Mouse (Mus musculus): ENCODE measurements at regions not wholly inside any gene's neighbourhood (a gene's known extent, or its start where the extent isn't known, plus 50 kb on each side); places are given as distances from the start of the nearest gene placed in this dataset.

GRCm38 (mm10) chr13:97847561-97847960 is 87.1 kb upstream of the Gm10260 start:
- DNase-seq (ENCODE audit: low spot score, missing footprints) (no peak), ATAC-seq (ENCODE audit: low FRiP score) (no peak)
- Histone ChIP-seq H3K27ac (ENCODE audit: low read depth, low read length) (no peak overlapping the region), H3K9me3 (ENCODE audit: control insufficient read depth, low read length) (no peaks in the 10 kb centered on the region), H3K4me2 (no peak overlapping the region), H3K4me3 (ENCODE audit: low read depth, low read length) (no peak overlapping the region), H3K4me1 (ENCODE audit: control insufficient read depth, insufficient read depth, low read length) (no peaks in the 10 kb centered on the region), H3K36me3 (ENCODE audit: control insufficient read depth, insufficient read depth, low read length) (no peaks in the 10 kb centered on the region), H3K9ac (ENCODE audit: low read length) (no peak overlapping the region), H3K27me3 (ENCODE audit: control insufficient read depth, insufficient read depth, low read length) (no peaks in the 10 kb centered on the region)
- WGBS: 92% methylated on average over 6 of the region's 6 CpGs

GRCm38 (mm10) chr13:97845148-97845547 is 84.7 kb upstream of the Gm10260 start:
- ATAC-seq (ENCODE audit: low FRiP score) (no peak), DNase-seq (ENCODE audit: low spot score, missing footprints) (no peak)
- H3K4me3 ChIP-seq (ENCODE audit: low read depth, low read length): no peak overlapping the region
- H3K27me3 ChIP-seq (ENCODE audit: control insufficient read depth, insufficient read depth, low read length): no peaks in the 10 kb centered on the region
- H3K9ac ChIP-seq (ENCODE audit: low read length): no peak overlapping the region
- 85% methylated on average over 5 of the region's 5 CpGs for WGBS
- peaks cover 4% of the 10 kb centered on the region for H3K4me1 ChIP-seq (ENCODE audit: control insufficient read depth, insufficient read depth, low read length)
- H3K27ac ChIP-seq (ENCODE audit: low read depth, low read length): no peak overlapping the region
- no peaks in the 10 kb centered on the region for H3K36me3 ChIP-seq (ENCODE audit: control insufficient read depth, insufficient read depth, low read length)
- H3K4me2 ChIP-seq: no peak overlapping the region
- H3K9me3 ChIP-seq (ENCODE audit: control insufficient read depth, low read length): no peaks in the 10 kb centered on the region

- H3K4me3 ChIP-seq (ENCODE audit: low read depth, low read length): no peak overlapping the region
- no peaks in the 10 kb centered on the region for H3K9me3 ChIP-seq (ENCODE audit: control insufficient read depth, low read length)
- ATAC-seq (ENCODE audit: low FRiP score): no peak
- peaks cover 7% of the 10 kb centered on the region for H3K4me1 ChIP-seq (ENCODE audit: control insufficient read depth, insufficient read depth, low read length)
- no peak overlapping the region for H3K4me2 ChIP-seq
- H3K27ac ChIP-seq (ENCODE audit: low read depth, low read length): no peak overlapping the region
- DNase-seq (ENCODE audit: low spot score, missing footprints): no peak
- no peaks in the 10 kb centered on the region for H3K27me3 ChIP-seq (ENCODE audit: control insufficient read depth, insufficient read depth, low read length)
- WGBS: 91% methylated on average over 5 of the region's 5 CpGs
- no peak overlapping the region for H3K9ac ChIP-seq (ENCODE audit: low read length)
- H3K36me3 ChIP-seq (ENCODE audit: control insufficient read depth, insufficient read depth, low read length): no peaks in the 10 kb centered on the region
These were observed 82.4 kb upstream of the Gm10260 start for GRCm38 (mm10) chr13:97842801-97843200.

- no peak for ATAC-seq (ENCODE audit: low FRiP score)
- Histone ChIP-seq H3K4me1 (ENCODE audit: control insufficient read depth, insufficient read depth, low read length) (peaks cover 7% of the 10 kb centered on the region), H3K27me3 (ENCODE audit: control insufficient read depth, insufficient read depth, low read length) (no peaks in the 10 kb centered on the region; the same call in 1 of the 2 replicates), H3K27ac (ENCODE audit: low read depth, low read length) (no peak overlapping the region), H3K9ac (ENCODE audit: low read length) (no peak overlapping the region), H3K4me2 (no peak overlapping the region), H3K36me3 (ENCODE audit: control insufficient read depth, insufficient read depth, low read length) (no peaks in the 10 kb centered on the region), H3K9me3 (ENCODE audit: control insufficient read depth, low read length) (no peaks in the 10 kb centered on the region), H3K4me3 (ENCODE audit: low read depth, low read length) (no peak overlapping the region)
- no peak for DNase-seq (ENCODE audit: low spot score, missing footprints)
- 91% methylated on average over 7 of the region's 7 CpGs for WGBS
These were observed 81.1 kb upstream of the Gm10260 start for GRCm38 (mm10) chr13:97841503-97841902.

- no peak for DNase-seq (ENCODE audit: low spot score, missing footprints)
- WGBS: 38% methylated on average over 7 of the region's 7 CpGs
- no peak overlapping the region for H3K4me3 ChIP-seq (ENCODE audit: low read depth, low read length)
- no peaks in the 10 kb centered on the region for H3K9me3 ChIP-seq (ENCODE audit: control insufficient read depth, low read length)
- peaks cover 7% of the 10 kb centered on the region for H3K4me1 ChIP-seq (ENCODE audit: control insufficient read depth, insufficient read depth, low read length)
- ATAC-seq (ENCODE audit: low FRiP score): no peak
- no peak overlapping the region for H3K4me2 ChIP-seq
- no peak overlapping the region for H3K9ac ChIP-seq (ENCODE audit: low read length)
- no peak overlapping the region for H3K27ac ChIP-seq (ENCODE audit: low read depth, low read length)
- no peaks in the 10 kb centered on the region; the same call in 1 of the 2 replicates for H3K27me3 ChIP-seq (ENCODE audit: control insufficient read depth, insufficient read depth, low read length)
- no peaks in the 10 kb centered on the region for H3K36me3 ChIP-seq (ENCODE audit: control insufficient read depth, insufficient read depth, low read length)
These were observed 79.3 kb upstream of the Gm10260 start for GRCm38 (mm10) chr13:97839617-97840308.

- no peak overlapping the region for H3K4me2 ChIP-seq
- DNase-seq (ENCODE audit: low spot score, missing footprints) (no peak), ATAC-seq (ENCODE audit: low FRiP score) (no peak)
- peaks cover 7% of the 10 kb centered on the region for H3K4me1 ChIP-seq (ENCODE audit: control insufficient read depth, insufficient read depth, low read length)
- WGBS: 85% methylated on average over 7 of the region's 7 CpGs
- H3K27me3 ChIP-seq (ENCODE audit: control insufficient read depth, insufficient read depth, low read length): no peaks in the 10 kb centered on the region; the same call in 1 of the 2 replicates
- no peak overlapping the region for H3K4me3 ChIP-seq (ENCODE audit: low read depth, low read length)
- no peaks in the 10 kb centered on the region for H3K9me3 ChIP-seq (ENCODE audit: control insufficient read depth, low read length)
- no peaks in the 10 kb centered on the region for H3K36me3 ChIP-seq (ENCODE audit: control insufficient read depth, insufficient read depth, low read length)
- H3K27ac ChIP-seq (ENCODE audit: low read depth, low read length): no peak overlapping the region
- no peak overlapping the region for H3K9ac ChIP-seq (ENCODE audit: low read length)
These were observed 77.1 kb upstream of the Gm10260 start for GRCm38 (mm10) chr13:97837443-97838000.

GRCm38 (mm10) chr13:97832448-97832847 is 72.0 kb upstream of the Gm10260 start:
- DNase-seq (ENCODE audit: low spot score, missing footprints): no peak
- H3K9me3 ChIP-seq (ENCODE audit: control insufficient read depth, low read length): no peaks in the 10 kb centered on the region
- H3K27ac ChIP-seq (ENCODE audit: low read depth, low read length): no peak overlapping the region
- WGBS: 90% methylated on average over 1 of the region's 1 CpGs
- H3K36me3 ChIP-seq (ENCODE audit: control insufficient read depth, insufficient read depth, low read length): no peaks in the 10 kb centered on the region
- no peaks in the 10 kb centered on the region; the same call in 1 of the 2 replicates for H3K27me3 ChIP-seq (ENCODE audit: control insufficient read depth, insufficient read depth, low read length)
- no peak for ATAC-seq (ENCODE audit: low FRiP score)
- H3K9ac ChIP-seq (ENCODE audit: low read length): no peak overlapping the region
- no peak overlapping the region for H3K4me2 ChIP-seq
- H3K4me1 ChIP-seq (ENCODE audit: control insufficient read depth, insufficient read depth, low read length): no peaks in the 10 kb centered on the region
- H3K4me3 ChIP-seq (ENCODE audit: low read depth, low read length): no peak overlapping the region

GRCm38 (mm10) chr13:97831839-97832238 is 71.4 kb upstream of the Gm10260 start:
- Histone ChIP-seq H3K9ac (ENCODE audit: low read length) (no peak overlapping the region), H3K4me1 (ENCODE audit: control insufficient read depth, insufficient read depth, low read length) (no peaks in the 10 kb centered on the region), H3K9me3 (ENCODE audit: control insufficient read depth, low read length) (no peaks in the 10 kb centered on the region), H3K36me3 (ENCODE audit: control insufficient read depth, insufficient read depth, low read length) (no peaks in the 10 kb centered on the region), H3K27me3 (ENCODE audit: control insufficient read depth, insufficient read depth, low read length) (no peaks in the 10 kb centered on the region), H3K4me3 (ENCODE audit: low read depth, low read length) (no peak overlapping the region), H3K27ac (ENCODE audit: low read depth, low read length) (no peak overlapping the region), H3K4me2 (no peak overlapping the region)
- 77% methylated on average over 5 of the region's 5 CpGs for WGBS
- no peak for ATAC-seq (ENCODE audit: low FRiP score)
- peak; percentile 66 for DNase-seq (ENCODE audit: low spot score, missing footprints)

- DNase-seq (ENCODE audit: low spot score, missing footprints) (no peak), ATAC-seq (ENCODE audit: low FRiP score) (no peak)
- H3K9ac ChIP-seq (ENCODE audit: low read length): no peak overlapping the region
- no peak overlapping the region for H3K4me2 ChIP-seq
- H3K9me3 ChIP-seq (ENCODE audit: control insufficient read depth, low read length): no peaks in the 10 kb centered on the region
- peaks cover 18% of the 10 kb centered on the region; the same call in 1 of the 2 replicates for H3K4me1 ChIP-seq (ENCODE audit: control insufficient read depth, insufficient read depth, low read length)
- no peak overlapping the region for H3K4me3 ChIP-seq (ENCODE audit: low read depth, low read length)
- 54% methylated on average over 5 of the region's 5 CpGs for WGBS
- no peaks in the 10 kb centered on the region for H3K27me3 ChIP-seq (ENCODE audit: control insufficient read depth, insufficient read depth, low read length)
- no peak overlapping the region for H3K27ac ChIP-seq (ENCODE audit: low read depth, low read length)
- H3K36me3 ChIP-seq (ENCODE audit: control insufficient read depth, insufficient read depth, low read length): no peaks in the 10 kb centered on the region
These were observed 69.1 kb upstream of the Gm10260 start for GRCm38 (mm10) chr13:97829558-97829957.

All from midbrain, embryonic 11.5 days (tissue).